ENCODE assay signal across 8 mouse cellular contexts in the genomic region with DNA sequence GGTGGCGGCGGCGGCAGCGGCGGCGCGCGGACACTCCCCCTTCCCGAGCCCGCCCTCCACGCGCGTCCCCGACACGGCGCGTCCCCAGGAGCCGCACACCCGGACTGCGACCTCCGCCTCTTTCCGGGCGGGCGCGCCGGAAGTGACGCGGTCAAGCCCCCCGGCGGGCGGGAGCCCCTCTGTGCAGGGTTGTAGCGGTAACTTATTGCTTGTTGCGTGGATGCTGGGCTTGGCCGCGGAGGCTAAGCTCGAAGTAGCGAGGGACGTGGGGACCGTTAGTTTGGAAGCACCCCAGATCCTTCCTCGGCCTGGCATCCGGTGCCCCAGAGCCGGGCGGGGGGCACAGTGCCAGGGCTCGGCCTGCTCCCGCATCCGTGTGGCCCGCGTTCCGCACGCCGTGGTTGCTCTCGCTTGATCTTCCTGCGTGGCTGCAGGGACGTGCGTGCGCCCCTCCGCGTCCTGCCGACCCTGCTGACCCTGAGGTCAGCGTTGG. TPM values are rescaled to one million over a fixed set of nuclear protein-coding genes. Genes with fewer than 3 reads are reported as not detected.
A peak's percentile ranks its signal among the peaks of the same experiment; 100 is the strongest.
DNase-seq lines count a peak whose midpoint lies in the region; ATAC-seq and TF ChIP-seq lines count a peak whose summit lies in the region.

A gene (minus strand): TSS at position 90 of the 493 bp plus-strand sequence.

- ATAC-seq in forebrain, embryonic 15.5 days (replicated peaks), result peak; percentile 97
- ATAC-seq in neutrophil, adult 5-6 weeks (ENCODE audit: extremely low read depth, insufficient number of reproducible peaks, low FRiP score, poor library complexity, severe bottlenecking), result peak; percentile 74

- peak within 1 kb of the TSS; percentile 87 for H3K27ac ChIP-seq in forebrain, embryonic 15.5 days (replicated peaks)

- H3K9ac ChIP-seq in forebrain, embryonic 15.5 days (replicated peaks), result peak within 1 kb of the TSS; percentile 98

- no peaks in the 10 kb centered on the region for H3K9me3 ChIP-seq in forebrain, embryonic 15.5 days

- intact Hi-C loops in heart, postnatal 25 days (cut with DNase I), result loop anchor here (5.0 kb wide), 3 partner anchors 39 to 316 kb away; a partner anchor contains a TSS

- DNase-seq in ES-CJ7 (ENCODE audit: low read depth, low spot score), result peak; percentile 76
- DNase-seq in cerebellum, adult 11 months, result peak; percentile 91
- peak; percentile 88 for DNase-seq in heart, postnatal 25 days (ENCODE audit: low spot score)
- DNase-seq in layer of hippocampus, adult 18-20 months (ENCODE audit: low spot score in 2 of 2), result peak; percentile 88 to 90
- DNase-seq in lung, adult 2 months, result peak; percentile 94
- DNase-seq in thymus, adult 18-20 months, result peak; percentile 82

- H3K36me3 ChIP-seq in forebrain, embryonic 15.5 days, result no peaks in the 10 kb centered on the region

- H3K4me3 ChIP-seq in forebrain, embryonic 15.5 days, result peak within 1 kb of the TSS; percentile 100
- peak within 1 kb of the TSS; percentile 98 for H3K4me3 ChIP-seq in lung, adult 2 months (replicated peaks; ENCODE audit: extremely low read depth, low read depth, low read length)

- TF ChIP-seq CTCF in lung, adult 2 months (IDR thresholded peaks at IDR 0.05; ENCODE audit: insufficient read depth, low read length), result no peak

- peak; percentile 60; the same call in 1 of the 2 replicates for TF ChIP-seq POLR2A in lung, adult 2 months (IDR thresholded peaks at IDR 0.05; ENCODE audit: borderline replicate concordance, extremely low read depth, low read depth, low read length)

- H3K4me1 ChIP-seq in forebrain, embryonic 15.5 days, result peaks cover 27% of the 10 kb centered on the region
- H3K4me1 ChIP-seq in lung, adult 2 months (ENCODE audit: control insufficient read depth, insufficient read depth, low read length), result 0 out of 2 replicates have a peak, but pooled peaks cover 3% of the 10 kb centered on the region

- H3K4me2 ChIP-seq in forebrain, embryonic 15.5 days (replicated peaks), result peak within 1 kb of the TSS; percentile 80

- H3K27me3 ChIP-seq in forebrain, embryonic 15.5 days, result no peaks in the 10 kb centered on the region

- under 1% methylated on average over 60 of the region's 60 CpGs for WGBS in forebrain, embryonic 15.5 days
- WGBS in lung, adult 2 months, result 1% methylated on average over 57 of the region's 60 CpGs

RNA-seq across cellular contexts. Expression of the gene that starts here (rescaled TPM):
- polyA plus RNA-seq in forebrain, embryonic 15.5 days (2015; fragmentation: Nextera tagmentation; extraction: Ambion mirVana), result 150 and 162 TPM in 2 replicates
- total RNA-seq in heart, postnatal 25 days (2021), result 10 to 100 TPM; 61.9 to 64.4 TPM
- 100 to 1,000 TPM; 262 to 292 TPM for total RNA-seq in layer of hippocampus, adult 18-20 months (2021)
- polyA plus RNA-seq in lung, adult 2 months (2012; rRNA removed), result 21.2 and 26.1 TPM in 2 replicates
- total RNA-seq in neutrophil, adult 5-6 weeks (2017), result 67.4 and 71.8 TPM in 2 replicates

Comparison
In these comparisons a context has a peak if more than half of its experiments do, and no peak if none do; other contexts are left out.
1. Peak in every context shown above with its lines: DNase-seq, ATAC-seq, H3K4me3 ChIP-seq and H3K27ac ChIP-seq.